Mouse (Mus musculus) CH12.LX (cell line): ENCODE data around the gene Nup160. TPM values are rescaled to one million over a fixed set of nuclear protein-coding genes. Genes with fewer than 3 reads are reported as not detected.

Experiments used
- DNase-seq: peaks from one replicate; pipeline ENCODE4 v3.0.0-alpha.2; 2013; ENCODE audit errors: extremely low read depth
- H3K27ac ChIP-seq: 2 replicates; pipeline ENCODE4 v1.5.1; 2012; ENCODE audit warnings: low read depth, mild to moderate bottlenecking, control low read depth, moderate library complexity; ENCODE audit not compliant: insufficient read depth
- H3K27me3 ChIP-seq: replicated peaks from 2 replicates; pipeline ENCODE3; 2012; ENCODE audit warnings: inconsistent platforms
- H3K36me3 ChIP-seq, 2 experiments: replicated peaks in 1 of 2; 2 replicates each; pipeline versions ENCODE3 to v1.6.1; 2012; ENCODE audit warnings: inconsistent platforms in 1 of 2, low read length in 1 of 2, mild to moderate bottlenecking in 1 of 2, mixed read lengths in 1 of 2, moderate library complexity in 1 of 2; ENCODE audit not compliant: control insufficient read depth in 1 of 2, insufficient read depth in 1 of 2
- H3K4me1 ChIP-seq, 2 experiments: 2 replicates each; pipeline ENCODE4 v1.6.1; 2012; ENCODE audit warnings: inconsistent platforms in 1 of 2, moderate library complexity in 1 of 2; ENCODE audit not compliant: insufficient read depth in 2 of 2, control insufficient read depth in 1 of 2
- H3K4me2 ChIP-seq: 2 replicates; pipeline ENCODE4 v1.6.1; 2012; ENCODE audit warnings: low read depth, mild to moderate bottlenecking, control low read depth; ENCODE audit not compliant: poor library complexity, insufficient read depth, severe bottlenecking
- H3K4me3 ChIP-seq, 3 experiments: fragments of 150-350 bp in 1 of 3; sonication (generic) in 1 of 3; replicated peaks in 1 of 3; 2 replicates each; pipeline versions ENCODE3 to v1.5.1; 2011 to 2012; ENCODE audit warnings: low read depth in 2 of 3, low read length in 2 of 3, mild to moderate bottlenecking in 2 of 3, moderate library complexity in 2 of 3, control low read depth in 1 of 3, improper control_type of control experiment in 1 of 3, inconsistent platforms in 1 of 3, mixed read lengths in 1 of 3; ENCODE audit not compliant: poor library complexity in 1 of 3
- H3K79me2 ChIP-seq: replicated peaks from 2 replicates; pipeline ENCODE4 v1.6.1; 2012; ENCODE audit warnings: mild to moderate bottlenecking, moderate library complexity; ENCODE audit not compliant: control insufficient read depth, poor library complexity, insufficient read depth, severe bottlenecking; ENCODE audit errors: extremely low read depth
- H3K9ac ChIP-seq: 2 replicates; pipeline ENCODE4 v1.6.1; 2012; ENCODE audit warnings: low read depth, mild to moderate bottlenecking, control low read depth, moderate library complexity; ENCODE audit not compliant: insufficient read depth
- H3K9me3 ChIP-seq: replicated peaks from 2 replicates; pipeline ENCODE3; 2012; ENCODE audit warnings: low read length, inconsistent platforms, mixed read lengths
- BHLHE40 ChIP-seq: IDR thresholded peaks from 2 replicates; pipeline ENCODE4 v1.6.1; 2011; ENCODE audit warnings: mild to moderate bottlenecking, low read depth, low read length, improper control_type of control experiment
- CHD1 ChIP-seq: IDR thresholded peaks from 2 replicates; pipeline ENCODE4 v1.6.1; 2012; ENCODE audit warnings: low read depth, low read length, improper control_type of control experiment, inconsistent platforms
- CHD2 ChIP-seq: IDR thresholded peaks from 2 replicates; pipeline ENCODE4 v1.6.1; 2011; ENCODE audit warnings: low read length, improper control_type of control experiment
- E2F4 ChIP-seq: IDR thresholded peaks from 2 replicates; pipeline ENCODE4 v1.6.1; 2011; ENCODE audit warnings: low read depth, low read length, improper control_type of control experiment; ENCODE audit not compliant: insufficient replicate concordance
- EP300 ChIP-seq: IDR thresholded peaks from 2 replicates; pipeline ENCODE4 v1.6.1; 2011; ENCODE audit warnings: low read length, improper control_type of control experiment
- ETS1 ChIP-seq: conservative IDR thresholded peaks from 2 replicates; pipeline ENCODE4 v1.6.1; 2012; ENCODE audit warnings: low read depth, mild to moderate bottlenecking, inconsistent platforms, low read length, improper control_type of control experiment, moderate library complexity
- GABPA ChIP-seq: IDR thresholded peaks from 2 replicates; pipeline ENCODE4 v1.6.1; 2012; ENCODE audit warnings: low read depth, low read length, improper control_type of control experiment, inconsistent platforms; ENCODE audit not compliant: insufficient replicate concordance
- HCFC1 ChIP-seq: IDR thresholded peaks from 2 replicates; pipeline ENCODE4 v1.6.1; 2012; ENCODE audit warnings: low read depth, mild to moderate bottlenecking, inconsistent platforms, low read length, improper control_type of control experiment
- IRF4 ChIP-seq: IDR thresholded peaks from 2 replicates; pipeline ENCODE4 v1.6.1; 2014; ENCODE audit warnings: low read depth, mild to moderate bottlenecking, inconsistent platforms, low read length, improper control_type of control experiment
- JUND ChIP-seq: conservative IDR thresholded peaks from 2 replicates; pipeline ENCODE4 v1.6.1; 2011; ENCODE audit warnings: low read depth, low read length, improper control_type of control experiment
- KAT2A ChIP-seq: IDR thresholded peaks from 2 replicates; pipeline ENCODE4 v1.6.1; 2012; ENCODE audit warnings: low read length, improper control_type of control experiment, inconsistent platforms; ENCODE audit not compliant: insufficient replicate concordance
- MAFK ChIP-seq: IDR thresholded peaks from 2 replicates; pipeline ENCODE4 v1.6.1; 2011; ENCODE audit warnings: low read length, improper control_type of control experiment; ENCODE audit not compliant: insufficient replicate concordance
- MAX ChIP-seq: IDR thresholded peaks from 2 replicates; pipeline ENCODE4 v1.6.1; 2011; ENCODE audit warnings: low read length, improper control_type of control experiment
- MAZ ChIP-seq: IDR thresholded peaks from 2 replicates; pipeline ENCODE4 v1.6.1; 2012; ENCODE audit warnings: low read depth, mild to moderate bottlenecking, inconsistent platforms, low read length, improper control_type of control experiment, moderate library complexity
- MEF2A ChIP-seq: IDR thresholded peaks from 2 replicates; pipeline ENCODE4 v1.6.1; 2014; ENCODE audit warnings: low read depth, mild to moderate bottlenecking, inconsistent platforms, low read length, improper control_type of control experiment, borderline replicate concordance
- MXI1 ChIP-seq: IDR thresholded peaks from 2 replicates; pipeline ENCODE4 v1.6.1; 2011; ENCODE audit warnings: mild to moderate bottlenecking, low read depth, low read length, improper control_type of control experiment
- MYC ChIP-seq: IDR thresholded peaks from 2 replicates; pipeline ENCODE4 v1.6.1; 2011; ENCODE audit warnings: low read depth, mild to moderate bottlenecking, improper control_type of control experiment, low read length
- NELFE ChIP-seq: IDR thresholded peaks from 2 replicates; pipeline ENCODE4 v1.6.1; 2011; ENCODE audit warnings: low read depth, low read length, improper control_type of control experiment
- NRF1 ChIP-seq: IDR thresholded peaks from 2 replicates; pipeline ENCODE4 v1.6.1; 2014; ENCODE audit warnings: low read depth, mild to moderate bottlenecking, inconsistent platforms, low read length, improper control_type of control experiment, moderate library complexity
- PAX5 ChIP-seq: IDR thresholded peaks from 2 replicates; pipeline ENCODE4 v1.6.1; 2012; ENCODE audit warnings: low read length, inconsistent platforms, mixed read lengths
- POLR2A ChIP-seq: IDR thresholded peaks from 2 replicates; pipeline ENCODE4 v1.6.1; 2011; ENCODE audit warnings: low read depth, mild to moderate bottlenecking, improper control_type of control experiment, low read length
- POLR2AphosphoS2 ChIP-seq: IDR thresholded peaks from 2 replicates; pipeline ENCODE4 v1.6.1; 2011; ENCODE audit warnings: low read depth, low read length, improper control_type of control experiment
- RAD21 ChIP-seq: IDR thresholded peaks from 2 replicates; pipeline ENCODE4 v1.6.1; 2011; ENCODE audit warnings: low read depth, mild to moderate bottlenecking, low read length, improper control_type of control experiment, moderate library complexity
- RCOR1 ChIP-seq: conservative IDR thresholded peaks from 2 replicates; pipeline ENCODE4 v1.6.1; 2012; ENCODE audit warnings: low read depth, mild to moderate bottlenecking, inconsistent platforms, low read length, improper control_type of control experiment
- SIN3A ChIP-seq: IDR thresholded peaks from 2 replicates; pipeline ENCODE4 v1.6.1; 2012; ENCODE audit warnings: low read length, improper control_type of control experiment, inconsistent platforms
- USF2 ChIP-seq: conservative IDR thresholded peaks from 2 replicates; pipeline ENCODE4 v1.6.1; 2011; ENCODE audit warnings: low read depth, low read length, improper control_type of control experiment
- ZC3H11A ChIP-seq: IDR thresholded peaks from 2 replicates; pipeline ENCODE4 v1.6.1; 2012; ENCODE audit warnings: low read depth, mild to moderate bottlenecking, inconsistent platforms, low read length, improper control_type of control experiment
- ZKSCAN1 ChIP-seq: IDR thresholded peaks from 2 replicates; pipeline ENCODE4 v1.6.1; 2012; ENCODE audit warnings: low read depth, inconsistent platforms, low read length, improper control_type of control experiment, borderline replicate concordance
- ZNF384 ChIP-seq: IDR thresholded peaks from 2 replicates; pipeline ENCODE4 v1.6.1; 2012; ENCODE audit warnings: low read depth, low read length, improper control_type of control experiment, inconsistent platforms
- dilution Hi-C: fragments of 300-500 bp; cut with MboI; formaldehyde crosslinking; loops from 2 replicates; pipeline ENCODE4 v1.14.3; 2020; ENCODE audit warnings: low sequenced_read_pairs; ENCODE audit not compliant: extremely low pct_unique_long_range_greater_than_20kb, extremely low pct_ligation_motif_present
- in situ Hi-C: fragments of 300-500 bp; cut with MboI; formaldehyde crosslinking; loops from 3 replicates; pipeline ENCODE4 v1.14.3; 2019; ENCODE audit warnings: low sequenced_read_pairs, low pct_ligation_motif_present, low pct_unique_long_range_greater_than_20kb, mixed read lengths
- polyA plus RNA-seq: library from polyadenylated mRNA; unstranded; fragments of >175 nt; gene quantifications from 2 replicates; pipeline ENCODE4 v1.2.1, GENCODE M21; 2012; ENCODE audit warnings: low read depth; ENCODE audit not compliant: insufficient read length
- total RNA-seq, 2 experiments: library from RNA; depleted of rRNA; stranded (reverse); fragments of 300-350 nt in 1 of 2; fragments of >200 nt in 1 of 2; gene quantifications; 2 replicates each; pipeline ENCODE4 v1.2.3; 2012 to 2014

The Nup160 gene
- total and polyA plus RNA-seq, 3 experiments, result 32.7 to 71.8 (median 59.1) TPM

DNA sequence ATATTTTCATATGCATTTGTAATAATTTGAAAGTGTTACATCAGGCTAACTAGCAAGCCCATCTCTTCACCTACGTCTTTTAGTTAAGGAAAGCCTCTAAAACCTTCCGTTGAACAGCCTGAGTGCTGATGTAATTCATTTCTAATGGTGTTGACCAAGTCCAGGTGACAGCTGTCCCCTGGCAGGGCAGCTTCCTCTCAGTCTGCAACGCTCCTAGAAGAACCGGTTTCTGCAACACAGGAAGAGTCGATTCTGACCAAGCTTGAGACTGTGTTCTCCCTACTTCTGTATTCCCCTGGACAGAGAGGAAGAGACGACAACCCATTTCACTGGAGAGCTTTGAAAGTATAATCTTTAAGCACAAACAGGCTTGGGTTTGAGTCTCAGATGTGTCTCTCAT is 21.6 kb upstream of the Nup160 start:
- H3K27me3 ChIP-seq, result no peaks in the 10 kb centered on the region
- peaks cover 16 to 44% of the 10 kb centered on the region in 2 experiments for H3K4me1 ChIP-seq
- no peak overlapping the region for H3K27ac ChIP-seq
- no peaks in the 10 kb centered on the region for H3K36me3 ChIP-seq
- H3K4me2 ChIP-seq, result no peak overlapping the region
- in situ Hi-C loops (no loop called here), dilution Hi-C loops (no loop called here)
- DNase-seq, result peak; percentile 33
- H3K9me3 ChIP-seq, result no peaks in the 10 kb centered on the region
- no peak overlapping the region; the same call in 1 of the 2 replicates for H3K9ac ChIP-seq
- TF ChIP-seq CHD1, result no peak
- TF ChIP-seq MEF2A, result no peak
- no peak for TF ChIP-seq E2F4
- TF ChIP-seq CHD2, result no peak
- TF ChIP-seq USF2, result no peak
- no peak for TF ChIP-seq NRF1
- peak; percentile 36; the same call in 1 of the 2 replicates for TF ChIP-seq EP300
- TF ChIP-seq MAZ, result no peak
- no peak overlapping the region for H3K4me3 ChIP-seq
- H3K79me2 ChIP-seq, result no peaks in the 10 kb centered on the region

DNA sequence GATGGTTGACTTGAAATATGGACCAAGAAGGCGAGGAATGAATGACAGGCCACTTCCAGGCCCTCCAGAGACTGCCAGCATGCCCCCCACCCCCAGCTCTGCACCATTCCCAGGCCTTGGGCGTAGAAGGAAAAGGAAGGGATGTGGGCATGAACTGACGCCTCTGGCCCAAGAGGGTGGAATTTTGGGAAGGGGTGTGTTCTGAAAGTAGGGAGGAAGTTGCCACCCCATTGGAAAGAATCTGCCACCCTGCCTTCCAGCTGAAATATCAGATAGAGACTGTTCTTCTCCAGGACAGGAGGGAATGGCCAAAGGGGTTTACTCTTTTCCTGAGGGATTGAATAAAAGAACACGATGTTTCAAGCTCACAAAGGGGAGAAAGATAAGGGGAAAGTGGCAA is 18.4 kb upstream of the Nup160 start:
- Histone ChIP-seq H3K4me3 (no peak overlapping the region), H3K27me3 (peaks cover 3% of the 10 kb centered on the region), H3K9ac (no peak overlapping the region), H3K9me3 (no peaks in the 10 kb centered on the region), H3K4me2 (no peak overlapping the region), H3K27ac (no peak overlapping the region), H3K36me3 (no peaks in the 10 kb centered on the region), H3K4me1 (peaks cover 8 to 21% of the 10 kb centered on the region in 2 experiments), H3K79me2 (no peaks in the 10 kb centered on the region)
- dilution Hi-C loops, result no loop called here
- DNase-seq, result no peak
- TF ChIP-seq IRF4 (no peak), RAD21 (no peak), POLR2A (no peak), JUND (no peak), KAT2A (no peak), PAX5 (no peak), MAX (no peak), ZNF384 (no peak)
- in situ Hi-C loops, result no loop called here

DNA sequence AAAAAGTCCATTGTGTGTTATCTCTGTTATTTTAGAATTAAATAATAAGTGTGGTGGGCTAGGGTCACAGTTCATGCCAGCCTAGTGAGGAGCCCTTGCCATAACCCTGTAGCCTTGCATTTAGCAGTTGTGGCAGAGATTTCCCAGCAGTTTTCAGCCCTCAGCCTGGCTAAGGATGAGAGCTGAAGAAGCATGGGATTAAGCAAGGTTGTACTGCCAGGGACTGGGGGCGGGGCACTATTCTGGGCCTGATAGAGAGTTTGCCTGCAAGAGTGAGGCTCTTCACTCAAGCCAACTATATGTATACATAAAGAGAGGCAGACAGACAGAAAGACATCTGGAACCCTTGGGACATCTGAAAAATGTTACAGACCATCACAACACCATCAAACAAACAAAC is 18.0 kb upstream of the Nup160 start:
- H3K9me3 ChIP-seq, result no peaks in the 10 kb centered on the region
- peaks cover 3% of the 10 kb centered on the region for H3K27me3 ChIP-seq
- peaks cover 8 to 21% of the 10 kb centered on the region in 2 experiments for H3K4me1 ChIP-seq
- no peak overlapping the region for H3K27ac ChIP-seq
- H3K4me3 ChIP-seq, result no peak overlapping the region
- H3K4me2 ChIP-seq, result no peak overlapping the region
- in situ Hi-C loops (no loop called here), dilution Hi-C loops (no loop called here)
- no peaks in the 10 kb centered on the region for H3K79me2 ChIP-seq
- H3K9ac ChIP-seq, result no peak overlapping the region
- no peaks in the 10 kb centered on the region for H3K36me3 ChIP-seq
- no peak for DNase-seq
- TF ChIP-seq RCOR1 (no peak), HCFC1 (no peak), MYC (no peak), ETS1 (no peak), ZKSCAN1 (no peak), NRF1 (no peak), ZC3H11A (no peak), MAFK (no peak), MXI1 (no peak), GABPA (no peak), NELFE (no peak), USF2 (no peak), BHLHE40 (no peak), SIN3A (no peak), POLR2A (no peak), POLR2AphosphoS2 (no peak), EP300 (no peak)
